Mouse (Mus musculus) frontal cortex, postnatal 10 days (tissue): ENCODE data around the gene Snrpc.

Source experiments
- DNase-seq, 2 experiments: peaks; one replicate each; pipeline ENCODE4 v3.0.0; 2022; ENCODE audit warnings: low spot score in 2 of 2, mixed read lengths in 1 of 2

Gene Snrpc

DNA sequence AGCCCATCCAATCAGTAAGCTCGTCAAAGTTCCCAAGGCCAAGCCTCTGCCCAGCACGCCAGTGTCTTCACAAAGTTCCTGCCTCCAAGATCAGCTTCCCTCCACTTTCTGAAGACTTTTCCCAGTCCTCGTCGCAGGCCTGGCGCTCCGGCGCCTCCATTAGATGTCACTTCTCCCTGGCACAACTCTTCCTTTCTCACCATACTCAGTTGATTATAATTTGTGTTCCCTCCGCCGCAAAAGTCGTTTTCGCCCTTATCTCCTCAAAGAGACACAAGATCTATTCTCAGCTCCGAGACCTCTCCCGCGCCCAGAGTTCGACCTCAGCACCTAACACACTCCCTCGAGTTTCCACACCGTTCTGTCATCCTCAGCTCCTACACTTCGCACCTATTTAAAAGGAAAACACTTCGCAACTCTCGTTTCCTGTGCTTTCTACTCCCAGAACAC, 18.4 kb upstream of the Snrpc start:
- no peak for DNase-seq

DNA sequence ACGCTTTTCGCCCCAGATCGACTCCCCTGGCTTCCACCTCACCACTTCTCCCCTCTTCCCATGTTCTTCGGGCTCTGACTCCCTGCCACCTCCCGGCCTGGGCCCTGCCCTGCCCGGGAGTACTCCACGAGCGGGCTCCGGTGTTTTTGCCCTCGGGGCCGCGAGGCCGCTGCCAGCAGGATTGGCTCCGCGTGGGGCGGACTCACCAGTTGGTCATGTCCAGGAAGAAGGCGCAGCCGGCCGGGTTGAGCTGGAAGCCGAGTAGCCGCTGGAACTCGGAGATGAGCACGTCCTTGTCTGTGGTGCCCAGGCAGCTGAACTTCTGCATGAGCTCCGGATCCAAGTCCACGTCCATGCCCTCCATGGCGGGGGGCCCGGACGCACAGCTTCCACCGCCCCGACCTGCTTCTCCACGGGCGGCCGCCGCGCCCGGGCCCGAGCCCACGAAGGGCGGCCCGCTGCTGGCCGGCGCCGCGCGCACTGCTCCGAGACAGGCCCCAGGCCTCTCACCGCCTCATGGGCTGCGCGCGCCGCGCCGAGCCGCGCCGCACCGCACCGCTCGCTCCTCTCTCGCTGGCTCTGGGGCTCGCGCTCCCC, 17.9 kb upstream of the Snrpc start:
- peak; percentile 61 to 65 for DNase-seq

DNA sequence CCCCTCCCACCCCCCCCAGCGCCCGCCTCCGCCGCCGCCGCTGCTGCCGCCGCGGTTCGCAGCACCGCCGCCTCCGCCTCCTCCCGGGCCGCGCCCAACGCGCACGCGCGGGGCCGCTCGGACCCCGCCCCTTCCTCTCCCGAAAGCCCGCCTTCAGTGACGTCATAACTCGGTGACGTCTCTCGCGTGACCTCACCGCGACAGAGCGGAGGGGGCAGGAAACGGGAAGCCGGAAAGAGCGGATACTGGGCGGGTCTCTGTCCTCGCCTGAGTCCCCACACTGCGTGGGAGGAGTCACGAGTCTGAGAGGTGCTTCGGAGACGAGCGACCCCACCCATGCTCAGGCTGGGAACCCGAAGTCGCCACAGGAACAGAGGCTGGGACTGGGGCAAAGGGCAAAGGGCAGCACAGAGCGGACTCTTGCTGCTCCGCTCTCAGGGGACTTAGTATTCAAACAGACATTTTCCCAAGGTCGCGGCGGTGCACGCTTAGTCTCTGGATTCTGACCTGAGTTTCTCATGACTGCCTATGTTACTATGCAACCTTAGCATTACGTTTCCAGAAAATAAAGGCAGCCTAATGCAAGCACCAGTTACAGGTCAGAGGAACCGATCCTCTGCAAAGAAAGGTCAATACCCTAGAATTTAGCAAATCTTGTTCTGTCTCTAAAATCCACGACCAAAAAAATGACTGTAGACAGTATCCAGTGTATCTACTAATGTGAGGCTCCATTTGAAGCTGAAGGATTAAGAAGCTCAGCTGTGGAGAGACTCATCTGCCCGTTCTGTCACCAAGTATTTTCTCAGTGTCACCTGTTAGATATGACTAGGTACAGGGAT, 17.2 kb upstream of the Snrpc start, which contains the start of gene D17Wsu92e:
D17Wsu92e (minus strand) TSS at position 81 of the 839 bp plus-strand sequence.
- peak; percentile 95 to 98 for DNase-seq

DNA sequence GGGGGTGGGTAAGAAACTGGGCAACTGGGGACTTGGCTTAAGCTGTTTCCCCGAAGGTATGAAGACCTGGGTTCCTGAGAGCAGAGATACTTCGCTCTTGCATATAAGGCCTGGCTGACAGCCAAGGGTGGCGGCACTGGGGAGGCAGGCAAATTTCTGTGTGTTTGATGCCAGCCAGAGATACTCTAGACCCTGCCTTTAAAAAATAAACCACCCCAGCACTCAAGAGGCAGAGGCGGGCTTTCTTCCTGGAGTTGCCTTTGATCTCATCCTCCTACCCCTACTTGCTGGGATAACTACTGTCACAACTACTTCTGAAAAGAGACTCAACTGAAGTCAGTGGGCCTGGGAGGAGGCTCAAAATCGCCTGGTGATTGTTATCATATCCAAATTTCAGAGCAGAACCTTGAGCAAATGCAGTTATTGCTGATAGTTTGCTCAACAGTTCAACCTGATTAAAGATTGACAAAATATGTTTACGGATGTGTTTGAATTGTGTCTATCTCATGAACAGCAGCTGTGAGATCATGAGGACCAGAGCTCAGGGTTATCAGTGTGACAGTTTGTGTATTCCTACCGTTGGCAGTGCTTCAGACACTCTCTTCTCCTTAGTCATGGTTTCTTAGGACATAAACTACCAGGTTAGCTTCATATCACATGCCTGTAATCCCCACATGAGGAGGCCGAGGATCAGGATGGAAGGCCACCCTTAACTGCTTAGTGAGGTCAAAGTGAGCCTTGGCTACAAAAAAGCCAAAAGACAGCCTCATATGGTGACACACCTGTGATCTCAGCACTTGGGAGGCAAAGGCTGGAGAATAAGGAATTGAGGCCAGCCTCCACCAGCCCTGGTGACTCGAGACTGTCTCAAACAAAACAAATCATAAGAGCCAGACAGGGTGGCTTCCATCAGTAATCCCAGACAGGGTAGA, 16.3 kb upstream of the Snrpc start:
- DNase-seq, result no peak

- no peak for DNase-seq
Measured at GRCm38 (mm10) chr17:27823142-27823905, 14.6 kb upstream of the Snrpc start.

DNA sequence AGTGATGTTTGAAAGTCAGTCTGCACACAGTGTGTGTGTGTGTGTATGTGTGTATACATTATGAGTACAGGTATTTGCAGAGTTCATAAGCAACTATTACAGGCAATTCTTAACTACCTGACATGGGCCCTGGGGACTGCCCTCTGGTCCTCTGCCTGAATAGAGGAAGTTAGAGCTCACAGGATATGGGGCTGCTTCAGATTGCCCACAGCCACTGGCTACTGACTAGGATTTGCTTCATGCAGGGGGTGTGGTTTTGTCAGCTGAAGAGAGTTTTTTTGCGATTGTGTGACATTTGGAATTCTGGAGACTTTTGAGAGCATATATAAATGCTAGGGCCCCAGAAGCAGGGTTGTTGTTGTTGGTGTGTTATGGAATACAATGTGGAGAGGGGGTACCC, 13.0 kb upstream of the Snrpc start:
- DNase-seq, result no peak

DNA sequence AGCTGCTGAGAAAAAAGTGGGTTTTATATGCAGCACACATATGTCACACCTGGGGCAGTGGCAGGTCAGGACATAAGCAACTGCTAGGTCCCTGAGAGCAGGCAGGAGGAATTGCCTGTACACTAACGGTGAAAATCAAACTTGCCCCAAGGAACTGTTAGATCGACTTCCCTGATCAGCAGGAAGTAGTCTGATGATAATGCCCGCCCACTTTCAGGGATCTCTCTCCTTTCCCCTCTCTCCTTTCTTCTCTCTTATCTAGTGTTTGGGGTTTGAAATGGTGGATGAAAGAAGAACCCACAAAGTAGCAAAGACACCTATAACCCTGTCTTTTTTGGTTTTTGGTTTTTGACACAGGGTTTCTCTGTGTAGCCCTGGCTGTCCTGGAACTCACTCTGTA, 12.4 kb upstream of the Snrpc start:
- no peak for DNase-seq

- peak; percentile 27 to 58 for DNase-seq
Measured at GRCm38 (mm10) chr17:27825984-27826905, 11.7 kb upstream of the Snrpc start.

GRCm38 (mm10) chr17:27826908-27827383, 11.0 kb upstream of the Snrpc start:
- DNase-seq, result no peak

DNA sequence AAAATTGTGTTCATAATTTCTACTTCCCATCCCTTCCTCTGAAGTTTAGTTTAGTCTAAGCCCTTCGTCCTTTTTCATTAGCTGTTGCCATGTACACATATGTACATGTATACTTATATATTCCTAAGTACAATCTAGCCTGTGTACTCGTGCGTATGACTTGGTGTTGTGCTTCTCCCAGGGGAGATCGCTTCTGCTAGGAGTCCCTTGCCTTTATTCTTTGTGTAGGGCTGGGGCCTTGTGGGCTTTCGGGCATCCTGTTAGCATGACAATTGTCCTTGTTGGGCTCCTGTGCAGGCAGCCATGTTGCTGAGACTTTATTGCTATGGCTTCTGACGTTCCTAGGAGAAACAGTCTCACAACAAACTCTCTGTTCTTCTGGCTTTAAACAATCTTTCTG, 10.4 kb upstream of the Snrpc start:
- no peak for DNase-seq

GRCm38 (mm10) chr17:27830411-27830810, 7.5 kb upstream of the Snrpc start:
- no peak for DNase-seq

GRCm38 (mm10) chr17:27839469-27840252, 1.7 kb downstream of the Snrpc start:
- DNase-seq, result peak; percentile 93 to 95

GRCm38 (mm10) chr17:27848351-27848750, 10.4 kb downstream of the Snrpc start:
- no peak for DNase-seq

DNA sequence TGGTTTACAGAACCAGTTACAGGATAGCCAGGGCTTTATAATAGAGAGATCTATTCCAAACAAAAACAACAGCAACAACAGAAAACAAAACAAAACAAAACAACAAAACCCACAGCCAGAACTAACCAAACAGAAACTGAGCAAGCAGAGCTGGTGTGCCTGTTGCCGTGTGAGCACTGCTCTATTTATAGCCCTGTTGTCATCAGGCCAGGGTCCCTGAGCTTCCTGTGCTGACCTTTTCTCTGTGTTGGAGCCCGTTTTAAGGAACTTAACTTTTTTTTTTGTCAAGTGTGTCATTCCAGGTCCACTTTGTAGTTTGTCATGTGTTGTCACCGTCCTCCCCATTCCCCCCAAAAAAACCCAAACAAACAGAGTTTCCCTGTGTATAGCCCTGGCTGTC, 13.1 kb downstream of the Snrpc start:
- no peak for DNase-seq

DNA sequence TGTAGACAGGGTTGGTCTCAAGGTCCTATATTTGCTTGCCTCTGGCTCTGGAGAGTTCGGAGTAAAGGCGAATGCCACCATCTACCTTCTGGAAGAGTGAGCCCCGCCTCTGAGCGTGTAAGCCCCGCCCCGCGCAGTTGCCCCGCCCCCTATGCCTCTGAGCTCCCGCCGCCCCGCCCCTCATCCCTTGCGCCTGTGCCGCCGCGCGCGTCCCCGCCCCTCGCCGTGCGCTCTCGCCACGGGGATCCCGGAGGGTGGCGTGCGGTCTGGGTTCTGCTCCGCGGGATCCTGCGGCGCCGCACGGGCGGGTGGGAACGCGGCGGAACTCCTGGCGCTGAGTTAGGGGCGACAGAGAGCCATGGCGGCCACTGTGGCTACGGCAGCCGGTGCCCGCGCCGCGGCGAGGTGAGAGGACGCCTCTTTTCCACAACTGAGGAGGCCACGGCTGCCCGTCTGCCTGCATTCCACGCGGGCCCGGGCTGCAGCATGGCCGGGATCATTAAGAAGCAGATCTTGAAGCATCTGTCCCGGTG, 18.4 kb downstream of the Snrpc start, which contains the start of gene Uhrf1bp1:
Uhrf1bp1 (plus strand) TSS at position 177 of the 533 bp plus-strand sequence.
- DNase-seq, result peak; percentile 51 to 82

GRCm38 (mm10) chr17:27856798-27857648, 19.1 kb downstream of the Snrpc start:
- DNase-seq, result peak in 1 of 2 experiments; percentile 37

GRCm38 (mm10) chr17:27857649-27858475, 19.9 kb downstream of the Snrpc start:
- DNase-seq, result no peak
